Comparison of ENCODE assay signal across 8 mouse cellular contexts in the genomic region with DNA sequence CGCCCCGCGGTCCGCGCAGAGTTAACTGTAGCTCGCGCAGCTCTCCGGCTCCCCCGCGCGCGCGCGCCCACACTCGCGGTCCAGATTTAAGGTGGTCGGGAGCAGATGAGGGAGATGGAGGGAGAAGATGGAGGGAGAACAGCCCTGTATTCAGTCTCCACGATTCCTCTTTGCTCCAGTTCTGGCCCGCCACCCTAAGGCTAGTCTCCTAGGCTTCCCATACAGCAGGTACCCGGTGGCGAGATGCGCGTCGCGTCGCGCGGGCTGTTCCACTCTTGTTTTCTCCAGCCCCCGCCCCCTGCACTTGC. TPM values are rescaled to one million over a fixed set of nuclear protein-coding genes. Genes with fewer than 3 reads are reported as not detected.
DNase-seq lines count a peak whose midpoint lies in the region; ATAC-seq lines count a peak whose summit lies in the region.

No protein-coding gene starts in this region.

- under 1% methylated on average over 29 of the region's 29 CpGs for WGBS in heart, embryonic 10.5 days
- 0% methylated on average over 21 of the region's 29 CpGs for WGBS in hindbrain, embryonic 11.5 days
- WGBS in midbrain, embryonic 12.5 days = under 1% methylated on average over 29 of the region's 29 CpGs

- no peaks in the 10 kb centered on the region for H3K9me3 ChIP-seq in heart, embryonic 10.5 days
- no peaks in the 10 kb centered on the region for H3K9me3 ChIP-seq in hindbrain, embryonic 11.5 days (ENCODE audit: control insufficient read depth, low read length)
- no peaks in the 10 kb centered on the region for H3K9me3 ChIP-seq in midbrain, embryonic 12.5 days

- DNase-seq in heart, embryonic 10.5 days (ENCODE audit: low spot score) = no peak
- no peak for DNase-seq in heart, adult 18-20 months
- DNase-seq in adrenal gland, postnatal 36 days = peak; percentile 71 to 79
- no peak for DNase-seq in hindbrain, embryonic 11.5 days (ENCODE audit: low spot score)
- DNase-seq in left cerebral cortex, adult 8-10 months (ENCODE audit: low spot score in 2 of 2) = peak; percentile 40 to 50
- DNase-seq in cerebellum, adult 11-12 months = no peak

- peaks cover 100% of the 10 kb centered on the region for H3K27me3 ChIP-seq in heart, embryonic 10.5 days (ENCODE audit: insufficient read depth, poor library complexity, severe bottlenecking)
- H3K27me3 ChIP-seq in hindbrain, embryonic 11.5 days (ENCODE audit: control insufficient read depth, insufficient read depth, low read length) = peaks cover 94% of the 10 kb centered on the region
- H3K27me3 ChIP-seq in midbrain, embryonic 12.5 days = peaks cover 98% of the 10 kb centered on the region

- H3K4me2 ChIP-seq in hindbrain, embryonic 11.5 days (replicated peaks; ENCODE audit: low read depth, low read length) = peak overlapping the region; percentile 88
- peak overlapping the region; percentile 86 for H3K4me2 ChIP-seq in midbrain, embryonic 12.5 days (replicated peaks)

- H3K9ac ChIP-seq in hindbrain, embryonic 11.5 days (ENCODE audit: low read depth, low read length) = peak overlapping the region; percentile 37
- peak overlapping the region; percentile 59 for H3K9ac ChIP-seq in midbrain, embryonic 12.5 days (replicated peaks)

- H3K27ac ChIP-seq in heart, embryonic 10.5 days = no peak overlapping the region
- no peak overlapping the region for H3K27ac ChIP-seq in hindbrain, embryonic 11.5 days (ENCODE audit: low read depth, low read length)
- H3K27ac ChIP-seq in midbrain, embryonic 12.5 days (replicated peaks) = peak overlapping the region; percentile 65; the same call in 1 of the 2 replicates

- H3K4me1 ChIP-seq in heart, embryonic 10.5 days = peaks cover 42% of the 10 kb centered on the region
- H3K4me1 ChIP-seq in hindbrain, embryonic 11.5 days (replicated peaks; ENCODE audit: control insufficient read depth, insufficient read depth, low read length) = peaks cover 16% of the 10 kb centered on the region
- H3K4me1 ChIP-seq in midbrain, embryonic 12.5 days = peaks cover 40% of the 10 kb centered on the region

- H3K36me3 ChIP-seq in heart, embryonic 10.5 days = no peaks in the 10 kb centered on the region
- no peaks in the 10 kb centered on the region for H3K36me3 ChIP-seq in hindbrain, embryonic 11.5 days (ENCODE audit: control insufficient read depth, insufficient read depth, low read length)
- H3K36me3 ChIP-seq in midbrain, embryonic 12.5 days = no peaks in the 10 kb centered on the region

- peak overlapping the region; percentile 67 for H3K4me3 ChIP-seq in heart, embryonic 10.5 days
- H3K4me3 ChIP-seq in hindbrain, embryonic 11.5 days (ENCODE audit: low read depth, low read length) = peak overlapping the region; percentile 46
- peak overlapping the region; percentile 56 for H3K4me3 ChIP-seq in midbrain, embryonic 12.5 days

- ATAC-seq in hindbrain, embryonic 11.5 days (ENCODE audit: low FRiP score) = peak; percentile 23; the same call in 1 of the 2 replicates
- 0 out of 2 replicates have a peak, but pooled peaks have one; percentile 14 for ATAC-seq in midbrain, embryonic 12.5 days (ENCODE audit: low FRiP score, low read depth)
- ATAC-seq in granulocyte monocyte progenitor cell, adult 5-6 weeks (replicated peaks; ENCODE audit: poor library complexity, severe bottlenecking) = no peak

RNA-seq across cellular contexts. Expression of a gene that starts 2.0 kb away (rescaled TPM):
- 0.10 and 0.68 TPM in 2 replicates for polyA plus RNA-seq in heart, embryonic 10.5 days (2016; fragmentation: Nextera tagmentation; extraction: Ambion mirVana)
- not detected for total RNA-seq in heart, adult 18-20 months (2021)
- total RNA-seq in adrenal gland, postnatal 36 days (2021) = 10 to 100 TPM; 10.6 to 25.1 TPM
- polyA plus RNA-seq in hindbrain, embryonic 11.5 days (2014; fragmentation: Nextera tagmentation; extraction: Ambion mirVana) = 1.6 and 2.7 TPM in 2 replicates
- total RNA-seq in left cerebral cortex, adult 8-10 months (2022) = 1 to 10 TPM; 2.9 to 4.3 (median 3.3) TPM
- 4.5 and 5.1 TPM in 2 replicates for polyA plus RNA-seq in midbrain, embryonic 12.5 days (2016; fragmentation: Nextera tagmentation; extraction: Ambion mirVana)
- not detected in 2 replicates for total RNA-seq in granulocyte monocyte progenitor cell, adult 5-6 weeks (2014; fragmentation: Nextera tagmentation)
- total RNA-seq in granulocyte monocyte progenitor cell, adult 5-6 weeks (2017) = not detected in 2 replicates

Comparison
In these comparisons a context has a peak if more than half of its experiments do, and no peak if none do; other contexts are left out.
1. DNase-seq: peak in adrenal gland, postnatal 36 days (2 of 2) and left cerebral cortex, adult 8-10 months (2 of 2); none in heart, embryonic 10.5 days (single experiment), heart, adult 18-20 months (0 of 2), hindbrain, embryonic 11.5 days (single experiment) and cerebellum, adult 11-12 months (single experiment).
2. Peak in every context shown above with its lines, with median percentiles within 50 percentile points of each other: H3K4me3 ChIP-seq.